Mouse (Mus musculus): ENCODE measurements around the gene Chn2.

GRCm38 (mm10) chr6:54162321-54162720, 123.0 kb downstream of the Chn2 start:
- TF ChIP-seq CTCF (conservative IDR thresholded peaks at IDR 0.05 in 1 of 2, IDR thresholded peaks at IDR 0.05 in 1 of 2; ENCODE audit: low read depth in 2 of 2, low read length in 2 of 2): no peak
- no peak for TF ChIP-seq POLR2A (IDR thresholded peaks at IDR 0.05; ENCODE audit: low read depth, low read length)
- TF ChIP-seq RCOR1 (conservative IDR thresholded peaks at IDR 0.05; ENCODE audit: low read depth, low read length): no peak
- no peak for TF ChIP-seq USF1 (IDR thresholded peaks at IDR 0.05; ENCODE audit: low read depth, low read length)
- TF ChIP-seq MAX (IDR thresholded peaks at IDR 0.05; ENCODE audit: low read length): no peak
- TF ChIP-seq NELFE (IDR thresholded peaks at IDR 0.05; ENCODE audit: low read depth, low read length): no peak
- no peak for TF ChIP-seq ZMIZ1 (IDR thresholded peaks at IDR 0.05; ENCODE audit: low read depth, low read length)
- no peak for TF ChIP-seq MAZ (IDR thresholded peaks at IDR 0.05; ENCODE audit: low read depth, low read length)
